Mouse (Mus musculus) MEL (cell line): ENCODE measurements around the gene Creld2. TPM values are rescaled to one million over a fixed set of nuclear protein-coding genes. Genes with fewer than 3 reads are reported as not detected.

Experiments
- DNase-seq: peaks from one replicate; pipeline ENCODE4 v3.0.0; 2011; ENCODE audit warnings: low read depth, low spot score
- H3K27ac ChIP-seq: 2 replicates; pipeline ENCODE4 v1.5.1; 2012; ENCODE audit warnings: low read depth, mild to moderate bottlenecking, control low read depth, low read length, moderate library complexity; ENCODE audit not compliant: control insufficient read depth
- H3K27me3 ChIP-seq, 2 experiments: fragments of 150-350 bp in 1 of 2; sonication (generic) in 1 of 2; 2 replicates each; pipeline ENCODE4 v1.6.1; 2012; ENCODE audit warnings: low read length in 2 of 2, mild to moderate bottlenecking in 2 of 2, improper control_type of control experiment in 1 of 2, moderate library complexity in 1 of 2; ENCODE audit not compliant: insufficient read depth in 2 of 2, control insufficient read depth in 1 of 2
- H3K36me3 ChIP-seq, 2 experiments: 2 replicates each; pipeline ENCODE4 v1.6.1; 2012 to 2014; ENCODE audit warnings: low read length in 2 of 2, improper control_type of control experiment in 1 of 2, inconsistent platforms in 1 of 2, mild to moderate bottlenecking in 1 of 2; ENCODE audit not compliant: insufficient read depth in 2 of 2, control insufficient read depth in 1 of 2
- H3K4me1 ChIP-seq, 2 experiments: fragments of 150-350 bp in 1 of 2; sonication (generic) in 1 of 2; 2 replicates each; pipeline ENCODE4 v1.6.1; 2012; ENCODE audit warnings: low read length in 2 of 2, improper control_type of control experiment in 1 of 2, mild to moderate bottlenecking in 1 of 2; ENCODE audit not compliant: insufficient read depth in 2 of 2, control insufficient read depth in 1 of 2
- H3K4me3 ChIP-seq, 2 experiments: fragments of 150-350 bp in 1 of 2; sonication (generic) in 1 of 2; 2 replicates each; pipeline ENCODE4 v1.5.1; 2012; ENCODE audit warnings: low read depth in 2 of 2, low read length in 2 of 2, mild to moderate bottlenecking in 2 of 2, moderate library complexity in 2 of 2, control low read depth in 1 of 2, improper control_type of control experiment in 1 of 2; ENCODE audit not compliant: control insufficient read depth in 1 of 2, insufficient read depth in 1 of 2
- H3K79me2 ChIP-seq: 2 replicates; pipeline ENCODE4 v1.6.1; 2012; ENCODE audit warnings: mild to moderate bottlenecking, low read length, moderate library complexity; ENCODE audit not compliant: control insufficient read depth, poor library complexity, insufficient read depth
- H3K9ac ChIP-seq: 2 replicates; pipeline ENCODE4 v1.6.1; 2012; ENCODE audit warnings: low read depth, mild to moderate bottlenecking, control low read depth, low read length, moderate library complexity; ENCODE audit not compliant: control insufficient read depth, poor library complexity, severe bottlenecking
- H3K9me3 ChIP-seq: fragments of 150-350 bp; sonication (generic); replicated peaks from 2 replicates; pipeline ENCODE4 v1.6.1; 2012; ENCODE audit warnings: mild to moderate bottlenecking, low read length, improper control_type of control experiment, moderate library complexity; ENCODE audit not compliant: insufficient read depth
- CHD1 ChIP-seq: IDR thresholded peaks from 2 replicates; pipeline ENCODE4 v1.6.1; 2012; ENCODE audit warnings: low read depth, mild to moderate bottlenecking, inconsistent platforms, low read length, improper control_type of control experiment
- CHD2 ChIP-seq: IDR thresholded peaks from 2 replicates; pipeline ENCODE4 v1.6.1; 2011; ENCODE audit warnings: low read length, improper control_type of control experiment
- EP300 ChIP-seq, 2 experiments: IDR thresholded peaks; 2 replicates each; pipeline ENCODE4 v1.6.1; 2011; ENCODE audit warnings: improper control_type of control experiment in 2 of 2, low read length in 2 of 2, low read depth in 1 of 2, mild to moderate bottlenecking in 1 of 2
- ETS1 ChIP-seq: IDR thresholded peaks from 2 replicates; pipeline ENCODE4 v1.6.1; 2012; ENCODE audit warnings: low read depth, mild to moderate bottlenecking, inconsistent platforms, low read length, improper control_type of control experiment, moderate library complexity
- GABPA ChIP-seq: IDR thresholded peaks from 2 replicates; pipeline ENCODE4 v1.6.1; 2012; ENCODE audit warnings: low read depth, mild to moderate bottlenecking, inconsistent platforms, low read length, improper control_type of control experiment, moderate library complexity
- GATA1 ChIP-seq: IDR thresholded peaks from 2 replicates; pipeline ENCODE4 v1.6.1; 2011; ENCODE audit warnings: low read depth, low read length, improper control_type of control experiment
- JUND ChIP-seq: IDR thresholded peaks from 2 replicates; pipeline ENCODE4 v1.6.1; 2011; ENCODE audit warnings: low read depth, mild to moderate bottlenecking, improper control_type of control experiment, low read length
- MAZ ChIP-seq: IDR thresholded peaks from 2 replicates; pipeline ENCODE4 v1.6.1; 2012; ENCODE audit warnings: low read depth, mild to moderate bottlenecking, inconsistent platforms, low read length, improper control_type of control experiment
- MEF2A ChIP-seq: IDR thresholded peaks from 2 replicates; pipeline ENCODE4 v1.6.1; 2014; ENCODE audit warnings: low read depth, mild to moderate bottlenecking, inconsistent platforms, low read length, improper control_type of control experiment; ENCODE audit not compliant: poor library complexity, insufficient replicate concordance, severe bottlenecking; ENCODE audit errors: extremely low read depth
- MYC ChIP-seq: IDR thresholded peaks from 2 replicates; pipeline ENCODE4 v1.6.1; 2011; ENCODE audit warnings: low read depth, mild to moderate bottlenecking, low read length, improper control_type of control experiment, moderate library complexity
- NRF1 ChIP-seq: IDR thresholded peaks from 2 replicates; pipeline ENCODE4 v1.6.1; 2014; ENCODE audit warnings: low read depth, mild to moderate bottlenecking, inconsistent platforms, low read length, improper control_type of control experiment, moderate library complexity; ENCODE audit not compliant: poor library complexity, insufficient read depth, severe bottlenecking
- POLR2A ChIP-seq, 2 experiments: IDR thresholded peaks; 2 replicates each; pipeline ENCODE4 v1.6.1; 2011 to 2012; ENCODE audit warnings: low read length in 2 of 2, mild to moderate bottlenecking in 2 of 2, control low read depth in 1 of 2, improper control_type of control experiment in 1 of 2, low read depth in 1 of 2, moderate library complexity in 1 of 2; ENCODE audit not compliant: control insufficient read depth in 1 of 2, insufficient read depth in 1 of 2, poor library complexity in 1 of 2
- POLR2AphosphoS5 ChIP-seq: IDR thresholded peaks from 2 replicates; pipeline ENCODE4 v1.6.1; 2012; ENCODE audit warnings: low read depth, borderline replicate concordance, mild to moderate bottlenecking, inconsistent platforms, low read length, moderate library complexity, mixed read lengths
- RCOR1 ChIP-seq: IDR thresholded peaks from 2 replicates; pipeline ENCODE4 v1.6.1; 2012; ENCODE audit warnings: low read depth, mild to moderate bottlenecking, inconsistent platforms, low read length, improper control_type of control experiment
- SIN3A ChIP-seq: IDR thresholded peaks from 2 replicates; pipeline ENCODE4 v1.6.1; 2012; ENCODE audit warnings: low read length, improper control_type of control experiment, inconsistent platforms
- TBP ChIP-seq: IDR thresholded peaks from 2 replicates; pipeline ENCODE4 v1.8.0; 2011; ENCODE audit warnings: low read depth, low read length, improper control_type of control experiment
- TCF12 ChIP-seq: IDR thresholded peaks from 2 replicates; pipeline ENCODE4 v1.6.1; 2014; ENCODE audit warnings: low read depth, mild to moderate bottlenecking, inconsistent platforms, low read length, improper control_type of control experiment, moderate library complexity
- USF1 ChIP-seq: IDR thresholded peaks from 2 replicates; pipeline ENCODE4 v1.6.1; 2014; ENCODE audit warnings: low read depth, mild to moderate bottlenecking, inconsistent platforms, low read length, improper control_type of control experiment, moderate library complexity
- USF2 ChIP-seq, 2 experiments: IDR thresholded peaks; 2 replicates each; pipeline ENCODE4 v1.6.1; 2011 to 2012; ENCODE audit warnings: improper control_type of control experiment in 2 of 2, low read length in 2 of 2, borderline replicate concordance in 1 of 2, inconsistent platforms in 1 of 2, low read depth in 1 of 2, mild to moderate bottlenecking in 1 of 2; ENCODE audit not compliant: insufficient read depth in 1 of 2
- ZMIZ1 ChIP-seq: IDR thresholded peaks from 2 replicates; pipeline ENCODE4 v1.6.1; 2012; ENCODE audit warnings: low read depth, mild to moderate bottlenecking, inconsistent platforms, low read length, improper control_type of control experiment, moderate library complexity
- ZNF384 ChIP-seq: IDR thresholded peaks from 2 replicates; pipeline ENCODE4 v1.6.1; 2012; ENCODE audit warnings: low read depth, mild to moderate bottlenecking, inconsistent platforms, low read length, improper control_type of control experiment
- polyA plus RNA-seq, 2 experiments: library from polyadenylated mRNA; stranded (reverse) in 1 of 2; unstranded in 1 of 2; fragments of >175 nt in 1 of 2; fragments of >200 nt in 1 of 2; gene quantifications; 2 replicates each; pipeline versions ENCODE4 v1.2.1 to v1.2.4; 2012; ENCODE audit warnings: low replicate concordance in 2 of 2, low read depth in 1 of 2; ENCODE audit not compliant: insufficient read length in 2 of 2, insufficient read depth in 1 of 2, missing spikeins in 1 of 2
- total RNA-seq: library from RNA; depleted of rRNA; stranded (reverse); fragments of 300-350 nt; gene quantifications from 2 replicates; pipeline ENCODE4 v1.2.3, GENCODE M21; 2012

Gene Creld2
- total and polyA plus RNA-seq, 3 experiments: 118 to 188 TPM; not detected in 1

DNA sequence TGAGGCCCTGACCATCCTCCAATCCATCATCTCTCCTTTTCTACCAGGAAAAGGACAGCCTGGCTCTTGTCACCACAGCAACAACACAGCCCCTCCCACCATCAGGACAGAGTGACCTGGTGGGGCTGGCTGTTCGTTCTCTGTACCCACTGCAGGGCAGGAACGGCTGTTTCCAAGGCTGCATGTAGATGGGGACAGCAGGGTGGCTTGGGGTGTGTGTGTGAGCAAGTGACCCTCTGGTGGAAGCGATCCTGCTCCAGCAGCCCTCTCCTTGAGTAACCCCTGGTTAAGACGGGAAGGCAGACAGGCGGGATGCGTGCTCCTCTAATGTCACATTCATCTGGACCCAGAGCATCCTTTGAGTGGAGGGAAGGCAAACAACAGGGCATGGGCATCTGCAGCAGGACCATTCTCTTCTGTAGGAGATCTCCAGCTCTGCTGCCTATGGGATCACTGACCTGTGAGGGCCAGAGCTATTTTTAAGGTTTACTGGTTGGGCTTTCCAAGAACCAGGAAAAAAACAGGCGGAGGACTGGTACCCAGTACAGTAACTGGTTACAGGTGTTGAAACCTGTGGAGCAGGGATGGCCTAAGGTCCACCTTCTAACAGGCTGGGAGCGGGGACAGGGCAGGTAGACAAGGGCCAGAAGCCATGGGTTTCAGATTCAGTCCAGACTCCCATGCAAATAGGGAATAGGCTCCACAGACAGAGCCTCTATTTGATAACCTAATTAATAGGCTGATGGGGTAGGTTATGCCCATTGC lies 39.9 kb downstream of the Creld2 start:
- peaks cover 0 to 7% of the 10 kb centered on the region in 2 experiments; a peak in 2 of 4 replicates for H3K36me3 ChIP-seq
- H3K27me3 ChIP-seq: no peaks in the 10 kb centered on the region
- TF ChIP-seq NRF1: no peak
- TF ChIP-seq ZNF384: no peak
- no peak for TF ChIP-seq EP300 (IDR thresholded peaks at IDR 0.05; ENCODE audit: low read depth in 1 of 2, low read length in 2 of 2)
- TF ChIP-seq GATA1: no peak
- no peaks in the 10 kb centered on the region for H3K9me3 ChIP-seq
- H3K79me2 ChIP-seq: peaks cover 19% of the 10 kb centered on the region
- H3K4me3 ChIP-seq: no peak overlapping the region
- peaks cover 0 to 8% of the 10 kb centered on the region in 2 experiments; a peak in 2 of 4 replicates for H3K4me1 ChIP-seq
- H3K27ac ChIP-seq: no peak overlapping the region
- DNase-seq: no peak
- no peak overlapping the region for H3K9ac ChIP-seq

DNA sequence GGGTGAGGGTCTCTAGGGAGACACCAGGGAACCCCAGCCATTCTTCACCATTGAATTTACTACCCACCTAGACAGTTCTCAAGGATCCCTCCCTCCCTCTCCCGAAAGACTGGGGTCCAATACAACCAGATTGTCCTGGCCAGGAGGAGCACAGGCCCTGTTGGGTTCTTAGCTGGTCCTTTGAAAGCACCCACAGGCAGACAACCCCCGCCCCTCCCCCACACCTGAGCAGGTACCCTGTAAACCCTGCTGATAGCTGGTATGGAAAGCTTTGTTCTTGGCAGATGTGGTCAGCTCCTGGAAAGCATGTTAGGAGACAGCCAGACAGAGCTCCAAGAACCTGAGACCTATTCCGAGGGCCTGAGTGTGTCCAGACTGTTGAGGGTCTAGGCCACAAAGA lies 41.3 kb downstream of the Creld2 start:
- TF ChIP-seq USF1 (no peak), NRF1 (no peak), SIN3A (no peak), TBP (no peak), GABPA (no peak), TCF12 (no peak), CHD2 (no peak)
- Histone ChIP-seq H3K9me3 (no peaks in the 10 kb centered on the region), H3K4me3 (no peak overlapping the region), H3K36me3 (peaks cover 2 to 8% of the 10 kb centered on the region in 2 experiments; a peak in 2 of 4 replicates), H3K9ac (no peak overlapping the region), H3K4me1 (peaks cover 0 to 11% of the 10 kb centered on the region in 2 experiments; a peak in 2 of 4 replicates), H3K27me3 (no peaks in the 10 kb centered on the region), H3K79me2 (peaks cover 23% of the 10 kb centered on the region), H3K27ac (no peak overlapping the region)
- no peak for DNase-seq

DNA sequence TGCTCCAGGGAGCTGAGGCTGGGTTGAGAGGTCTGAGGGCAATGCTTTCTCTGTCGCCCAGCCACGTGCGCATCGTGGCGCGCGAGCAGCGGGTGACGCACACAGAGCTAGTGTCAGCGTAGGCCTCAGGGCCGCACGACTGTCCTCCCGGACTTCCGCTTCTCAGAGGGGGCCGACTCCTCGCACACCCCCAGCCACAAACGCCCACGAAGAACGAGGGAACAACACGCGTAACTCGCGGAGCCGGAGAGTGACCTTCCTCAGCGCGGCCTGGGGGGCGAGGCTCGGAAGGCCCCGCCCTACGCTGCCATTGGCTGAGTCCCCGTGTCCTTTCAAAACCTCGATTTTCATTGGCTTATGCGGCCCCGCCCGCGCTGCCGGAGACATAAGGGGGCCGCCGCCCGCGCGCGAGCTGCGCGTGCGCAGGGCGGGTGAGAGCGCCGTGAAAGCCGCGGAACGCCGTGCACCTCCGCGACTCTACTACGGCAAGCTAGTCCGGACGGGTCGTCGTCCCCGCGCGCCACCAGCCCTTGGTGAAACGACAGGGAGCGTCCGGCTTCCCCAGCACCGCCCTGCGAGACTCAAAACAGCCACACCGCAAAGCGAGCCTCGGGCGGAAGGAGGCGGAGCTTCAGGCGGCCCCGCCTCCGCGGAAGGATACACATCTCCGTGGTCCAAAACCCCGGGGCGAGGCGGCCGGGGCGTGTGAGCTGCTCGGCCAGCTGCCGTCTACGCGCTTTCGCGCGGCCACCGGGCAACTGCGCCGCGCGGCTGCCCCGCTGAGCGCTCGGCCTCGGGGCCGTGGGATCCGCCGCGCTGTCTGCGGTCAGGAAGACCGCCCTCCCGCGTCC lies 42.6 kb downstream of the Creld2 start, which contains the start of gene Pim3:
Gene Pim3, plus strand, starts transcription at position 415 of the 851 bp plus-strand sequence.
- peaks cover 0 to 11% of the 10 kb centered on the region in 2 experiments; a peak in 2 of 4 replicates for H3K4me1 ChIP-seq
- H3K27ac ChIP-seq: peak within 1 kb of the TSS; percentile 81
- peak within 1 kb of the TSS; percentile 88 for H3K9ac ChIP-seq
- H3K4me3 ChIP-seq: peak within 1 kb of the TSS; percentile 65 to 78
- H3K79me2 ChIP-seq: peaks cover 23% of the 10 kb centered on the region
- no peaks in the 10 kb centered on the region for H3K9me3 ChIP-seq
- peaks cover 2 to 8% of the 10 kb centered on the region in 2 experiments; a peak in 2 of 4 replicates for H3K36me3 ChIP-seq
- peak; percentile 99 for DNase-seq
- no peaks in the 10 kb centered on the region for H3K27me3 ChIP-seq
- TF ChIP-seq POLR2A (IDR thresholded peaks at IDR 0.05; ENCODE audit: control insufficient read depth in 1 of 2, insufficient read depth in 1 of 2, low read depth in 1 of 2, low read length in 2 of 2, poor library complexity in 1 of 2) (peak; percentile 77 to 82), RCOR1 (0 out of 2 replicates have a peak, but pooled peaks have one; percentile 12), JUND (no peak), CHD1 (no peak), POLR2AphosphoS5 (no peak), MYC (peak; percentile 97), CHD2 (no peak), TBP (peak; percentile 79), USF1 (peak; percentile 62), MEF2A (no peak), USF2 (IDR thresholded peaks at IDR 0.05; ENCODE audit: borderline replicate concordance in 1 of 2, insufficient read depth in 1 of 2, low read depth in 1 of 2, low read length in 2 of 2) (no peak), ZNF384 (no peak), ZMIZ1 (peak; percentile 93), MAZ (peak; percentile 92), ETS1 (peak; percentile 54)
